Mouse (Mus musculus) left cerebral cortex, adult 9 months (tissue): ENCODE results near the gene Cenpn.

Source experiments
- DNase-seq, 2 experiments: peaks; one replicate each; pipeline ENCODE4 v3.0.0; 2022; ENCODE audit warnings: low spot score in 2 of 2

The Cenpn gene

DNA sequence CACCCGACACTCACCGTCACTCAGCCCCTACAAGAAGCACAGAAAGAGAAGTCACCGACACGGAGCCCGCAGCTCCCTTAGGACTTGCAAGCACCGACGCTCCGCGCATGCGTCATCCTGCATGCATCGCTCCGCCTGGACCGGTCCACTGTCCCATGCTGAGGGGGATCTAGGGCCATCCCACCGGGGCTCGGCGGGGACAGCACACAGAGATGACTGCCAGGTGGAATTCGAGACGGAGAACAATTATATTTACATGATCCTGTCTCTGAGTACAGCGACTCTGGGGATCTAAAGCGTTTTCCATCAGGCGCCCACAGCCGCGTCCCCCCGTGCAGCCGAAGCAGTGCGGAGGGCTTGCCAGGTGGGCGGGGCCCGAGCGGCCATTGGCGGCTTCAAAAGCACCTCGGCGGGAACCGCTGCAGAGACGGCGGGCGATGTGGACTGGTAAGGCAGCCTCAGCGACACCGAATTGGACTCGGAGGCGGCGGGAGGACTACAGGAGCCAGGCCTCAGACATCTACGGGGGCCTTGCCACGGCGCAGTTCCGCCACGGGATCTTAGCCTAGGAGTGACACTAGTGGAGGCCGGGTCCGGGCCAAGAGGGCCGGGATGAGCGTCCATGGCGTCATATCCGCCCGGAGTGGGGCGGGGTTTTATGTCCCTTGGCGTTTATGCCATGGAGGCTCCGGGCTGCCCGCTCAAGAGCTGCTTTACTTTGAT lies at the start of gene Cenpn, which contains the start of gene Cmc2:
Gene Cenpn (plus strand): TSS at position 394 of the 723 bp plus-strand sequence.
Gene Cmc2 (minus strand): TSS at position 119 of the 723 bp plus-strand sequence.
- DNase-seq = peak; percentile 71 to 90

DNA sequence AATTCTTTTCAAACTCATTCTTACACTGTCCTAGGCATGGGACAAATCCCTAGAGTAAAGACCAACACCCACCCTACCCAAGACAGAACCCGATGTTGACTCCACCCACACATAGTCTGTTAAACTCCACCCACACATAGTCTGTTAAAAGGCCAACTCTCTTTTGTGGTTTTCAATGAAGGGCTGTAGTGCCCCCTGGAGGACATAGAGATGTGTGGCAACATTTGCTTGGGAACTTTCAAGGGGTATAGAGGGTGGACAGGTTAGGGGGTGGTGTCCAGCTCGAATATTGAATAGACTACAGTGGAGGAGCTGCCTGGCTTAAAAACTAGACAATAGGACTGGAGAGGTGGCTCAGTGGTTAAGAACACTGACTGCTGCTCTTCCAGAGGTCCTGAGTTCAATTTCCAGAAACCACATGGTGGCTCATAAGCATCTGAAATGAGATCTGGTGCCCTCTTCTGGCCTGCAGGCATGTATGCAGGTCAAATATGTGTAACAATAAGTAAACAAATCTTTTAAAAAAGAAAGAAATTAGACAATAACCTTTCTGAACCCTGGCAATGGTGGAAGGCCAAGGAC lies 48.7 kb upstream of the Cenpn start:
- peak in 1 of 2 experiments; percentile 31 for DNase-seq

DNA sequence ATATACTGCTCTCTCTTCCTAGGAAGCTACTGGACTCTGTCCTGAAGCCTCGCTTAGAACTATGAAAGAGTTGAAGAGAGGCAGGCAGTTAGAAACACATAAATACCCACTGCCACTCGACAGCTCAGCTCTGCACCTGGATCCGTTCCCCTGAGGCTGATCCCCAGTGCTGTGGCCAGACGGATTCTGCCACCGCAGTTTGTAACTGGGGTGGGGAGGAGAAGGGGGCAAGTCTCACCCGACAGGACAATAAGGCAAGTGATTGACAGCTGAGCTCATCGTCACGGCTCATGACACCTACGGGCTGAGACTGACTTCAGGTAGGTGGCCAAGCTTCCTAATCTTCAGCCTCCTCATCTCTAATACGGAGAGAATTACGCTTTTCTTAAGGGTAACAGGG lies 47.9 kb upstream of the Cenpn start:
- no peak for DNase-seq

DNA sequence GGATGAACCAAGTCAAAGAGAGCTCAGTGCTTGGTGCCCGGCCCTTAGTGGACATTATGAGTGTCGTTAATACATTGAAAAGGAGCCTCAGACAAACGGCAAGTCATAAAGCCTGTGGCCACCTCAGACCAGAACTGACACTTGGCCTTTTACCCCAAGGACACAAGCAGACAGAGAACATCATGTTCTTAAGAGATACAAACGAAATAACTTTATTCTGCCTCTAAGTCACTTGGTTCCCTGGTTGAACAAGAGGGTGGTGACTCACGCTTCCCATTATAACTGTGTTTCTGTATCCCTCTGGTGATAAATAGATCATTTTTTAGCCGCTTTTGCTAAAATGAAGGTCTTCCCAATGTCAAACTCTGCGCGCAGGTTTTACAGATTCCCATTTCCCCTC lies 47.5 kb upstream of the Cenpn start:
- DNase-seq = no peak

DNA sequence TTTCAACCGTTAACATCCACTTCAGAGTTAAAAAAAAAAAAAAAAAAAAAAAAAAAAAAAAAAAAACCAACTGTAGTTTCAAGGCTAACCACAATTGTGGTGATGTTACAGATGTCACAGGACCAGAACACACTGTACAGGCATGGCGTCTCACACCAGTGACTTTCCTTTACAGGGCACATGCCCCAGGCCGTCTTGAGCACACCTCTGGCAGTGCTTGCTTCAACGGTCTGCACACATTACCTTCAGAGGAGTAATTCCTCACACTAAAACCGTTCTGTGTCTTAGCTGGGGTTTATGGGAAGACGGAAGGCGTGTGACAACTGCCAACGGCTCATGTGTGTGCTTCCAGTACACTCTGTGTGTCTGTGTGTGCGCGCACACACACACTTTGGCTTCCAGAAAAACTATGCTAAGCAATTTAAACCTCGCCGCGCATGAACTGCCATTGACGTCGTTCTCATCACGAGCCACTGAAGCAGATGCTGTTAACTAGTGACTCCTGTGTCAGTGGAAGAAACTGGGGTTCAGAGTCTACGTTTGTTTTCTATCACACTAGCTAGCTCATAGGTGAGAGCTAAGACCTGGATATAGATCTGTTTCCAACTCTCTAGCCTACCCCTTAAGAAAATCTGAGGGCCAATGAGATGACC lies 45.6 kb upstream of the Cenpn start:
- no peak for DNase-seq

DNA sequence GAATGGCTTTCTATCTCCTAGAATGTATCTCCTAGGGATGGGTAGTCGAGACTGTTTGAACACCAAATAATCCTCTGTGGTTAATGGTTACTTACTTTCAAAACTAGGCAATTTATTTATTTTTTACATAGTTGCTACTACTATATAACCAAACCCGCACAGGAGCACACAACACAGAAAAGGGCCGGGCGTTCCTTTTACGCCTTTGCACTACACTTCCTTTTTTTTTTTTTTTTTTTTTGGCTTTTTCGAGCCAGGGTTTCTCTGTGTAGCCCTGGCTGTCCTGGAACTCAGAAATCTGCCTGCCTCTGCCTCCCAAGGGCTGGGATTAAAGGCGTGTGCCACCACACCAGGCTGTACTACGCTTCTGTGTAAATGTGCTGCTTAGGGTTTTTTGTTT lies 40.1 kb upstream of the Cenpn start:
- no peak for DNase-seq

DNA sequence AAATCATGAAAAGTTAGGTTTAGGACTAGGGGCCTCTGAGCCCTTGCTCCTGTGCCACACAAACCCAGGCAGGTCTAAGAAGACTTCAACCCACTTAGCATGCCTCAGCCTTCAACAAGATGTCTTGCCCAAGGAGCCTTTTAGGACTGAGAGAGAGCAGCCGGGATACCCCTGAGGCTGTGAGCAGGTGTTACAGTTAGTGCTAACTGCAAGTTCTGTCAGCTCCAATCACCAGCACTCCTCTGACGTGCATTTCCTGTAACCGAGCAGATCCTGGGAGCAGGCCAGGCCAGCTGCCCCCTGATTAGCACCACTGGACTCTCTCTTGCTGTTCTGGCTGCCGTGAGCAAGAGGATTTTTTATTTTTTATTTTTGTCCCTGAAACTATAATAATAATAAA lies 33.7 kb upstream of the Cenpn start:
- DNase-seq = no peak

DNA sequence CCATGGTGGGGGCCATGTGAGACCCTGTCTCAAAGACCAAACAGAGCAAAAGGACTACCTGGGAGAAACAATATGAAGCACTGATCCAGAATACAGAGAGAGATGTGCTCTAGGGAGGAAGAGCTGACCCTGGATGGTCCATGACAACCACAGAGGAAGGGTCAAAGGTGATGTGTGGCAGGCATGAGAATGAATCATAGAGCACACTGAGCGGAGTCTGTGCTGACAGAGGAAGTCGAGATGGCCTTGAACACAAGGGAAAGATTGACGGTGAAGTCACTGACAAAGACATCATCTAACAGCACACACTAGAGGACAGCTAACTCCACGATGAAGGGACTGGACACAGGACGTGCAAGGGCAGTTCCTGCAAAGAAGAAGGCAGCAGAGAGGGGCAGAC lies 30.1 kb upstream of the Cenpn start:
- no peak for DNase-seq

DNA sequence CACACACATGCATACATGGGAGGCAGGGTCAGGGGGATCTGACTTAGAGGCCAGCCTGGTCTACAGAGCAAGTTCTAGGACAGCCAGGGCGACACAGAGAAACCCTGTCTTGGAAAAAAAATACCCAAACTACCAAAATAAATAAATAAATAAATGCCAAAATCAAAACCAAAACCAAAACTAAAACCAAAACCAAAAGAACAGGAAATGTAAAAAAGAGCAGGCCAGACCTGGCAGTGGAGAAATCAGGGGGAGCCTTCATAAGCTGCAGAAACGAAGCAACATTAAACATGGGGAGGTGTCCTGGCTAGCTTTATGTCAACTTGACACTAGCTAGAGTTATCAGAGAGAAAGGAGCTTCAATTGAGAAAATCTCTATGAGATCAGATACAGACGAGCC lies 29.4 kb upstream of the Cenpn start:
- DNase-seq = no peak

DNA sequence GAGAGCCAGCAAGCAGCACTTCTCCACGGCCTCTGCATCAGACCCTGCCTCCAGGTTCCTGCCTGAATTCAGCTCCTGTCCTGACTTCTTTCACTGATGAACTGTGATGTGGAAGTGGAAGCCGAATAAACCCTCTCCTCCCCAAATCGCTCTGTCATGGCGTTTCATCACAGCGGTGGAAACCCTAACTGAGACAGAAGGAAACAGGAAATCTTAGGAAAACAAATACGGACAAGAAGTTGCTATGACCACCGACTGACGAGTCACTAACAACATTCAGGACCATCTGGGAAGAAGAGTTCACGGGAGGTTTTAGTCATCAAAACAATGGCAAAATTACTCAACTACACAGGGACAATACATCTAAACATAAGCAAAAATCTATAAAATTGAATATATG lies 28.9 kb upstream of the Cenpn start:
- DNase-seq = no peak

DNA sequence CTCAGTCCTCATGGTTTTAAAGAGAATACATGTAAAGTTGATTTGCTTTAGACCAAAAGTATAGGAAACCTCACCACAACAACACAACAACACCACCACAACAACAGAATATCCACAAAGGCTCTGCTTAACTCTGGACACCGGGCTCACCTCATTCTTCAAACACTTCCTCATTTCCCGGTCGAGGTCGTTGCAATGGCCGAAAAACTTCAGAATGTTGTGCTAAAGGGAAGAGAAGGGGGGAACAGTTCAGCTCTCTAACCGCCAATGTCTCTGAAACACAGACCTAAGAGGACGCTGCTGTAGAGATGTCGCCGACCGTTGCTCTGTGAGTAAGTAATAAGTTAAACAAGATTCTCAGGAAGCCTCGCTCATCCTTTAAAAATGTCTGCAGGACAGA lies 27.6 kb upstream of the Cenpn start:
- no peak for DNase-seq

DNA sequence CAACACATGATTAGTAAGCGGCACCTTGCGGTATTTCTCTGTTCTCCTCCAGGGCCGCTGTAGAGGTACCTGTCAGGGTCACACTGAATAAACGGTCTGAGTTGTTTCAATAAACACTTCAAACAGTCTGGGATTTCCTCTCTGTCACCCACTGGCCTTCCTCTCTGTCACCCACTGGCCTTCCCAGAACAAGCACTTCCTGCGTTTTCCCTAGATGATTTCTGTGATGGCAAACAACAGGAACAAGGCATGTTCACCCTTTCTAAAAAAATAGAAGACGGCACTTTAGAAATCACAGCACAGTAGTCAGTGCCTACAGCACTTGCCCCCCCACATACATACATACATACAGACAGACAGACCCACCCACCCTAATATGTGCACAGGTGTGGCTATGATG lies 26.0 kb upstream of the Cenpn start:
- no peak for DNase-seq

DNA sequence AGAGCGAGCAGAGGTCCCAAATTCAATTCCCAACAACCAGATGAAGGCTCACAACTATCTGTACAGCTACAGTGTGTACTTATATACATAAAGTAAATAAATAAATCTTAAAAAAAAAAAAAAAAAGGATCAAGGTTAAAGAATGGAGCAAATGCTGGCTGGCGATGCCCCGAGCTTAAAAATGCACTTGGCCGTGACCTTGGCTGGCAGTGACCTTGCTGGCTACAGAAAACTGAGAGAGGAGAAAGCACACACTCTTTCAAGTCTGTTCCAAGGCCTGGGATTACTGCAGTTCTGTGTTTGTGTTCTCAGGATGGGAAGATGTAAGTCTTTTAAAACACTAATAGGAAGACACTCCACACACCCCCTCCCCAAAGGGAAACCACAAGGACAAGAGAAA lies 16.8 kb upstream of the Cenpn start:
- DNase-seq = no peak

DNA sequence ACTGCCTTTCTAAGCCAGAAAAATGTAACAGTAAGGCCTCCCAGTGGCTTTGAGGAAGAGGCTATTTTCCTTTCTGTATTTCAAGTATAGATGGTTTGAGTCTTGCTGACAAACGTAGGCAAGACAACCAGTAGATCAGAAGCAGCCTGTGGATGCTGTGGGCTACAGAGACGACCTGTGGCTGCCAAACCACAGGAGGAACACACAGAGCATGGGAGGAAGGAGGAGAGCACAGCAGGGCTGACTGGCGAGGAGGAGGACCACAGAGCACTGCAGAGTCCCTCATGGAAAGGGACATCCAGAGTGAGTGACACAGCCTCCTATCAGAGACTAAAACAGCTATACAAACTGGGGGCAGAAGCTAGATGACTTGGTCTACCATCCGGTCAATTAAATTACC lies 16.3 kb upstream of the Cenpn start:
- no peak for DNase-seq

DNA sequence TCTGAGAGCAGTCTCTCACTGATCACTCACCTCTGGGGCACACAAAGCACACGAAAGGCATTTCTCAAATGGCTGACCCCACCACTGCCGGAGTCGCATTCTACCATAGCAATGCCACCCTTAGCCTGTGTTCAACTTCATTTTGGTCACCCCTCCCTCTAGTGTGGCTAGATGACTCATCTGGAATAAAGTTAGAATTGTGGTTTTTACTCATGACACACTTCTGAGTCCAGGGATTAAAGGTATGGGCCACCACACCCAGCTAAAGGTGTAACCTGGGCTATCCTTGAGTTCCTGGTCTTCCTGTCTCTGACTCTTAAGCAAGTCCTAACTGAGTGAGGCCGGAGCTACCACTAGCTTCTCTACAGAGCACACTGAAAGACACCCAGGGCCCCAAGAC lies 15.7 kb upstream of the Cenpn start:
- DNase-seq = no peak

DNA sequence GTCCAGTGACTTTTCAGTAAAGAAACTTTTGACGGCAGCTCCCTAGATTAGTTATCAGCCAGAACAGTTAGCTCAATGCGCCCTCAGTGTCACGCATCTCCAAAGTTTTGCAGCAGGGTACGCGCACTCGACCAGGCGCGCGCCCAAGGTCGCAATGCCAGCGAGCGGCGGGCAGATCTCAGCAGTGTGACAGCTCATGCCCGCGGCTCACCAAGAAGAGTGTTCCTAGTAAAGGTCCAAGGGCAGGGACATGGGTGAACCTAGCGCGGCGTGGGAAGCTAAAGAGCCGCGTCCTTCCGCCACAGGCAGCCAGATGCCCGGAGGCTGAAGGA lies 559 bp upstream of the Cenpn start:
- no peak for DNase-seq

DNA sequence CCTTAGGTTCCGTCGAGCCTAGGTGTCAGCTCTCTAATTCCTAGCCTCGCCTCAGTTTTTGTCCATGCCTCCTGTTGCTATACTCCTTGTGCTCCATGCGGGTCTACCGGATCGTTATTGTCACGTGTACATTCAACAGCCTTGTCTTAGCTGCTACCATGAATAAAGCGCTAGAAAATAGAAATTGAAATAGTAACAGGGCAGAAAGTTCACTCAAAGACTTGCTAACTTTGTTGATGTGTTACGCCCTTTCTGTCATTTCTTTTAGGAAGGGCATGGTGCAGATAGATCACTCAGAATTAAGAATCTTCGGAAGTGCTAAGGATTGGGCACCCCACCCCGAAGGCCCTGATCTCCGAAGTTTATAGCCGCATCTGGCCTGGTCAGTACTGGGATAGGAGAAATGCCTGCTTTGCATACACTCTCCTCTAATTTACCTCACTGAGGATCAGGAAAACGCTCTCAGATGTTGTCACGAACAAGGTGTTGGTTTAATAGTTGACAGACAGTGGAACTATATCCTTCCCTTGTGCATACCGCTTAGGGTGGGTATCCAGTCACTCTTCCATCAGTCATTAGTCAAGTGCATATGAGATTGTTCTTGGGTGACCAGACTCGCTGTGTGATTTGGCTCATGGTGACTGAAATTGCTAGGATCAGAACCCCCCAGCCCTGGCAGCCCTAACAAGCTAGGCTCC lies 679 bp downstream of the Cenpn start:
- no peak for DNase-seq

DNA sequence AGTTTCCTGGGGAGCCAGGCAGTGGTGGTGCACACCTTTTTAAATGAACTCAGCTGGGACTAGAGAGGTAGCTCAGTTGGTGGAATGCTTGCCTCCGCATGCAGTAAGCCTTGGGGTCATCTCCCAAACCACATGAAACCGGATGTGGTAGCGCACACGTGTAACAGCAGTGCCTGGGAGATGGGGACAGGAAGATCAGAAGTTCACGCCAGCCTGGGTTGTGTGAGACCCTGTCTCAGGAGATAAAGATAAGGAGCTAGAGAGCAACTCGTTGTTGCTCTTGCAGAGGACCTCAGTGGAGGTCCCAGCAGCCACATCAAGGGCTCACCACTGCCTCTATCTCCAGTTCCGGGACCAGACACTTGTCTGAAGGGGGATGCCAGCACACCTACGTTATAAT lies 2.0 kb downstream of the Cenpn start:
- no peak for DNase-seq

DNA sequence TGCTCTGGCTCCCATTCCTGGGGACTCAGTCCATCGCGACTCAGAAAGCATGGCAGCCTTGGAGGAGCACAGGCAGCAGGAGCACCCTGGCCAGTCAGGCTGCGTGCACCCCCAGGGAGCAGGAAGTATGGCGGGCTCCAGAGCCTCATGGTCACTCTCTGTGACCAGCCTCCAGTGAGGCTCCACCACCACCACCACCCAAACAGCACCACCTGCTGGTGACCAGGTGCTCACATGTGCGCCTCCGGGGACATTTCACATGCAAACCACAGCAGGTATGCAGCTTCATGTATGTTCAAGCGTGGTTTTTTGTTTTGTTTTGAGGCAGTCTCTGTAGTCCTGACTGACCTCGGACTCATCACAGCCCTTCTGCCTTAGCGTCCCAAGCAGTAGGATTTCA lies 6.3 kb downstream of the Cenpn start:
- no peak for DNase-seq

DNA sequence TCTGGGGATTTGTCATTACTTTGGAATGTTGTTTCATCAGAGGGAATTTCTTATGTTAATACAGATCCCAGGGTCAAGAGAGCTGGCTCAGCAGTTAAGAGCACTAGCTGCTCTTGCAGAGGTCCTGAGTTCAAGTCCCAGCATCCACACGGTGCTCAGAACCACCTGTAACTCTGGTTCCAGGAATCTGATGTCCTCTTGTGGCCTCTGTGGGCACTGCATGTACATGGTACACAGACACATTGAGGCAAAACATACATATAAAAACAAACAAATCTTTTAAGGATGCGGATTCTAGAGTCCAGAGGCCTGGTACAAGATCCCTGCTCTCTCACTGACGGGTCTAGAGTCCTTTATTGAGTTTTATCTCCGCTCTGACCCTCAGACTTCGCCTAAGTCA lies 7.1 kb downstream of the Cenpn start:
- no peak for DNase-seq

DNA sequence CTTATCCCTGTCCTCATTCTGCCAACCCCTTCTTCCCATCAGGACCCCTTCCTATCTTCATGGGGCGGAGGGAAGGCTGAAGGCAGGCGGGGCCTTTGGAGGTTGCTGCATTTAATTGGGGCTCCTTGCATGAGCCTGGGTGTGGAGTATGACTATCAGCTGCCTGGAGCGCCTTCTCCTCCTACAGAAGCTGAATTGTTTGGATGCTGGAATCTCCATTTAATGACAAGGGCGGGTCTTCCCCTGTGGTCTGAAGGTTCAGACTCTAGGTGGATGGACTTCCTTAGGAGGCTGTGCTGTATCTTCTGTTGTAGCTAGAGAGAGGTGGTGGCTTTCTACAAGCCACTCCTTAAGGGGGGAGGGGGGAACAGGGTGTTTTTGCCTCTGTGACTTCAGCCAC lies 13.4 kb downstream of the Cenpn start:
- DNase-seq = no peak

DNA sequence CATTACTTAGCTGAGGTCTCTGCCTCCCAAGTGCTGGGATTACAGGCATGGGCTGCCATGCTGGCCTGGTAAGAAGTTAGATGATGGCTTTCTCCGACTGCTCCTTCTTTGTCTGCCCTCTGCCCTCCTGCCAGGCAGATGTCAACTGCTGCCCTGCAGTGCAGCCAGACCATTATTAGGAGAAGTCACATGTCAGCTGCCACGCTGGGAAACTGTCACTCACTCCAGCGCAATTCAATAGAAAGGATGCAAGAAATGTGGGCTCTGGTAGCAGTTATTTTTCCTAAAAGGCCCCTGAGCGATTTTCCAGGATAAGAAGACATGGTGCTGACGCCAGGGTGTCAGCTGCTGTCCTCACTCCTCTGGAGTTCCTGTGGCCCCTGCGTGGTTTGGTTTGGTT lies 14.0 kb downstream of the Cenpn start:
- DNase-seq = no peak
